Mouse (Mus musculus): ENCODE results near the gene Olfr183. TPM values are rescaled to one million over a fixed set of nuclear protein-coding genes. Genes with fewer than 3 reads are reported as not detected.
"Not testable (repeated sequence)": the region's sequence is repeated elsewhere in the genome, so short reads cannot be mapped to it uniquely, and the experiment has no call there.

Gene Olfr183
- not detected in 2 replicates for polyA plus RNA-seq (2012; rRNA removed)

GRCm38 (mm10) chr16:58995057-58995456 lies at the start of gene Olfr183:
Olfr183 (plus strand) TSS chr16:58995357.
- TF ChIP-seq CTCF (IDR thresholded peaks at IDR 0.05; ENCODE audit: borderline replicate concordance, extremely low read depth, insufficient read depth, insufficient read length), result no peak
- no peak for TF ChIP-seq POLR2A (IDR thresholded peaks at IDR 0.05; ENCODE audit: borderline replicate concordance, extremely low read depth, insufficient read depth, insufficient read length, poor library complexity, severe bottlenecking)
- DNase-seq (ENCODE audit: low read depth), result no peak

- no peak for TF ChIP-seq CTCF (IDR thresholded peaks at IDR 0.05; ENCODE audit: borderline replicate concordance, extremely low read depth, insufficient read depth, insufficient read length)
- no peak for TF ChIP-seq POLR2A (IDR thresholded peaks at IDR 0.05; ENCODE audit: borderline replicate concordance, extremely low read depth, insufficient read depth, insufficient read length, poor library complexity, severe bottlenecking)
- DNase-seq (ENCODE audit: low read depth), result no peak
Measured at GRCm38 (mm10) chr16:59007146-59007545, 12.0 kb downstream of the Olfr183 start.

GRCm38 (mm10) chr16:59013357-59014018 lies 18.3 kb downstream of the Olfr183 start:
- no peak for TF ChIP-seq POLR2A (IDR thresholded peaks at IDR 0.05; ENCODE audit: borderline replicate concordance, extremely low read depth, insufficient read depth, insufficient read length, poor library complexity, severe bottlenecking)
- no peak for TF ChIP-seq CTCF (IDR thresholded peaks at IDR 0.05; ENCODE audit: borderline replicate concordance, extremely low read depth, insufficient read depth, insufficient read length)
- DNase-seq (ENCODE audit: low read depth), result peak; percentile 27

GRCm38 (mm10) chr16:59030191-59030590 lies 35.0 kb downstream of the Olfr183 start, which contains the start of gene Olfr186:
Olfr186 (minus strand) TSS chr16:59030291.
- DNase-seq (ENCODE audit: low read depth), result no peak
- no peak for TF ChIP-seq POLR2A (IDR thresholded peaks at IDR 0.05; ENCODE audit: borderline replicate concordance, extremely low read depth, insufficient read depth, insufficient read length, poor library complexity, severe bottlenecking)
- TF ChIP-seq CTCF (IDR thresholded peaks at IDR 0.05; ENCODE audit: borderline replicate concordance, extremely low read depth, insufficient read depth, insufficient read length), result no peak

- TF ChIP-seq POLR2A (IDR thresholded peaks at IDR 0.05; ENCODE audit: borderline replicate concordance, extremely low read depth, insufficient read depth, insufficient read length, poor library complexity, severe bottlenecking) (no peak), CTCF (IDR thresholded peaks at IDR 0.05; ENCODE audit: borderline replicate concordance, extremely low read depth, insufficient read depth, insufficient read length) (no peak)
Measured at GRCm38 (mm10) chr16:59039710-59040109, 44.6 kb downstream of the Olfr183 start, which contains the start of gene Olfr187. Olfr187 (minus strand) TSS chr16:59039767.

GRCm38 (mm10) chr16:59045835-59046234 lies 50.7 kb downstream of the Olfr183 start:
- TF ChIP-seq CTCF (IDR thresholded peaks at IDR 0.05; ENCODE audit: borderline replicate concordance, extremely low read depth, insufficient read depth, insufficient read length) (no peak), POLR2A (IDR thresholded peaks at IDR 0.05; ENCODE audit: borderline replicate concordance, extremely low read depth, insufficient read depth, insufficient read length, poor library complexity, severe bottlenecking) (no peak)
- no peak for DNase-seq (ENCODE audit: low read depth)

More at GRCm38 (mm10) chr16:59039710-59040109, 44.6 kb downstream of the Olfr183 start, which contains the start of gene Olfr187:
- no peak for DNase-seq (ENCODE audit: low read depth)

- TF ChIP-seq CTCF (IDR thresholded peaks at IDR 0.05; ENCODE audit: borderline replicate concordance, extremely low read depth, insufficient read depth, insufficient read length) (no peak), POLR2A (IDR thresholded peaks at IDR 0.05; ENCODE audit: borderline replicate concordance, extremely low read depth, insufficient read depth, insufficient read length, poor library complexity, severe bottlenecking) (no peak)
- no peak for DNase-seq (ENCODE audit: low read depth)
Measured at GRCm38 (mm10) chr16:59047579-59047978, 52.4 kb downstream of the Olfr183 start.

- no peak for TF ChIP-seq CTCF (IDR thresholded peaks at IDR 0.05; ENCODE audit: borderline replicate concordance, extremely low read depth, insufficient read depth, insufficient read length)
- TF ChIP-seq POLR2A (IDR thresholded peaks at IDR 0.05; ENCODE audit: borderline replicate concordance, extremely low read depth, insufficient read depth, insufficient read length, poor library complexity, severe bottlenecking), result no peak
Measured at GRCm38 (mm10) chr16:59048860-59049259, 53.7 kb downstream of the Olfr183 start.

GRCm38 (mm10) chr16:59049286-59049685 lies 54.1 kb downstream of the Olfr183 start:
- not testable (repeated sequence) for DNase-seq (ENCODE audit: low read depth)

More at GRCm38 (mm10) chr16:59048860-59049259, 53.7 kb downstream of the Olfr183 start:
- DNase-seq (ENCODE audit: low read depth), result no peak

Other genes with a start within 250 kb of the Olfr183 start
- not detected in 2 replicates for gene Olfr172, start 232.2 kb upstream of the Olfr183 start, polyA plus RNA-seq (2012; rRNA removed)
- gene Olfr173, start 195.1 kb upstream of the Olfr183 start, polyA plus RNA-seq (2012; rRNA removed), result not detected in 2 replicates
- not detected in 2 replicates for gene Olfr175-ps1, start 168.6 kb upstream of the Olfr183 start, polyA plus RNA-seq (2012; rRNA removed)
- gene Olfr177, start 120.6 kb upstream of the Olfr183 start, polyA plus RNA-seq (2012; rRNA removed), result not detected in 2 replicates
- not detected in 2 replicates for gene Olfr178, start 103.3 kb upstream of the Olfr183 start, polyA plus RNA-seq (2012; rRNA removed)
- not detected in 2 replicates for gene Olfr181, start 66.6 kb upstream of the Olfr183 start, polyA plus RNA-seq (2012; rRNA removed)
- gene Olfr180, start 66.0 kb upstream of the Olfr183 start, polyA plus RNA-seq (2012; rRNA removed), result not detected in 2 replicates
- not detected in 2 replicates for gene Olfr186, start 34.9 kb downstream of the Olfr183 start, polyA plus RNA-seq (2012; rRNA removed)
- not detected in 2 replicates for gene Olfr187, start 44.4 kb downstream of the Olfr183 start, polyA plus RNA-seq (2012; rRNA removed)
- gene Olfr190, start 82.6 kb downstream of the Olfr183 start, polyA plus RNA-seq (2012; rRNA removed), result not detected in 2 replicates
- gene Olfr191, start 94.5 kb downstream of the Olfr183 start, polyA plus RNA-seq (2012; rRNA removed), result not detected in 2 replicates
- gene Olfr193, start 116.5 kb downstream of the Olfr183 start, polyA plus RNA-seq (2012; rRNA removed), result not detected in 2 replicates
- not detected in 2 replicates for gene Olfr194, start 125.7 kb downstream of the Olfr183 start, polyA plus RNA-seq (2012; rRNA removed)
- gene Olfr195, start 151.7 kb downstream of the Olfr183 start, polyA plus RNA-seq (2012; rRNA removed), result not detected in 2 replicates
- gene Olfr196, start 175.1 kb downstream of the Olfr183 start, polyA plus RNA-seq (2012; rRNA removed), result not detected in 2 replicates
- not detected in 2 replicates for gene Olfr198, start 208.2 kb downstream of the Olfr183 start, polyA plus RNA-seq (2012; rRNA removed)
- gene Olfr199, start 224.4 kb downstream of the Olfr183 start, polyA plus RNA-seq (2012; rRNA removed), result not detected in 2 replicates